Mouse (Mus musculus) ES-E14 (cell line): Measurements from ENCODE around the gene Dab2ip. TPM values are rescaled to one million over a fixed set of nuclear protein-coding genes. Genes with fewer than 3 reads are reported as not detected.

Source experiments
- DNase-seq: peaks from one replicate; pipeline ENCODE4 v3.0.0-alpha.2; 2013; ENCODE audit warnings: low read depth, low spot score
- H3K27ac ChIP-seq: 2 replicates; pipeline ENCODE4 v1.5.1; 2012; ENCODE audit warnings: low read depth, mild to moderate bottlenecking, low read length, moderate library complexity, mixed read lengths; ENCODE audit not compliant: poor library complexity, insufficient read depth, severe bottlenecking
- H3K36me3 ChIP-seq: 2 replicates; pipeline ENCODE4 v1.6.1; 2012; ENCODE audit warnings: mild to moderate bottlenecking, low read length, moderate library complexity, mixed read lengths; ENCODE audit not compliant: control insufficient read depth, poor library complexity, insufficient read depth, severe bottlenecking
- H3K4me1 ChIP-seq, 2 experiments: fragments of 150-350 bp in 1 of 2; sonication (generic) in 1 of 2; 2 replicates each; pipeline ENCODE4 v1.6.1; 2012; ENCODE audit warnings: low read length in 2 of 2, mild to moderate bottlenecking in 1 of 2, mixed read lengths in 1 of 2; ENCODE audit not compliant: control insufficient read depth in 2 of 2, insufficient read depth in 2 of 2, poor library complexity in 1 of 2
- H3K4me3 ChIP-seq, 2 experiments: fragments of 150-350 bp in 1 of 2; sonication (generic) in 1 of 2; 2 replicates each; pipeline ENCODE4 v1.5.1; 2012; ENCODE audit warnings: low read length in 2 of 2, low read depth in 1 of 2, mild to moderate bottlenecking in 1 of 2, mixed read lengths in 1 of 2; ENCODE audit not compliant: insufficient read depth in 1 of 2, poor library complexity in 1 of 2, severe bottlenecking in 1 of 2
- H3K9ac ChIP-seq: 2 replicates; pipeline ENCODE4 v1.6.1; 2012; ENCODE audit warnings: low read depth, mild to moderate bottlenecking, low read length, mixed read lengths; ENCODE audit not compliant: poor library complexity, insufficient read depth, severe bottlenecking
- H3K9me3 ChIP-seq: fragments of 150-350 bp; sonication (generic); 2 replicates; pipeline ENCODE4 v1.6.1; 2012; ENCODE audit warnings: low read depth, mild to moderate bottlenecking, low read length; ENCODE audit not compliant: control insufficient read depth, insufficient read depth
- CHD2 ChIP-seq: IDR thresholded peaks from 2 replicates; pipeline ENCODE4 v1.6.1; 2014; ENCODE audit warnings: mild to moderate bottlenecking, low read depth, low read length, inconsistent platforms
- HCFC1 ChIP-seq: IDR thresholded peaks from 2 replicates; pipeline ENCODE4 v1.6.1; 2012; ENCODE audit warnings: low read length, inconsistent platforms, borderline replicate concordance; ENCODE audit not compliant: insufficient read depth
- MAFK ChIP-seq: IDR thresholded peaks from 2 replicates; pipeline ENCODE4 v1.6.1; 2014; ENCODE audit warnings: mild to moderate bottlenecking, low read depth, low read length, inconsistent platforms; ENCODE audit not compliant: insufficient read depth
- ZC3H11A ChIP-seq: IDR thresholded peaks from 2 replicates; pipeline ENCODE4 v1.6.1; 2012; ENCODE audit warnings: low read depth, mild to moderate bottlenecking, inconsistent platforms, low read length, borderline replicate concordance
- ZNF384 ChIP-seq: IDR thresholded peaks from 2 replicates; pipeline ENCODE4 v1.6.1; 2012; ENCODE audit warnings: low read depth, low read length, inconsistent platforms
- in situ Hi-C, 2 experiments: fragments of 600-800 bp; cut with MboI; formaldehyde crosslinking; loops; one replicate each; pipeline ENCODE4 v1.15.1; 2025; ENCODE audit warnings: low sequenced_read_pairs in 2 of 2, inconsistent platforms in 1 of 2; ENCODE audit not compliant: unreplicated experiment in 2 of 2
- total RNA-seq: library from RNA; depleted of rRNA; stranded (reverse); fragments of 300-350 nt; gene quantifications from 2 replicates; pipeline ENCODE4 v1.2.3, GENCODE M21; 2012

Dab2ip gene
- total RNA-seq, 1 experiment: 46.9 TPM

GRCm38 (mm10) chr2:35688121-35688520 lies 130.1 kb downstream of the Dab2ip start:
- H3K4me1 ChIP-seq: peaks cover 4 to 28% of the 10 kb centered on the region in 2 experiments; a peak in 2 of 4 replicates
- no peak for DNase-seq
- H3K4me3 ChIP-seq: no peak overlapping the region
- no peak overlapping the region for H3K9ac ChIP-seq
- H3K36me3 ChIP-seq: peaks cover 4% of the 10 kb centered on the region; the same call in 1 of the 2 replicates
- in situ Hi-C loops: no loop called here
- TF ChIP-seq CHD2: no peak
- no peak for TF ChIP-seq ZC3H11A
- TF ChIP-seq MAFK: no peak
- TF ChIP-seq HCFC1: no peak
- no peak for TF ChIP-seq ZNF384
- no peak overlapping the region for H3K27ac ChIP-seq
- no peaks in the 10 kb centered on the region for H3K9me3 ChIP-seq

GRCm38 (mm10) chr2:35688581-35688980 lies 130.5 kb downstream of the Dab2ip start:
- H3K36me3 ChIP-seq: peaks cover 4% of the 10 kb centered on the region; the same call in 1 of the 2 replicates
- no peak for DNase-seq
- H3K4me1 ChIP-seq: peaks cover 2 to 26% of the 10 kb centered on the region in 2 experiments; a peak in 2 of 4 replicates
- H3K9me3 ChIP-seq: no peaks in the 10 kb centered on the region
- no peak for TF ChIP-seq CHD2
- TF ChIP-seq ZC3H11A: no peak
- no peak for TF ChIP-seq ZNF384
- TF ChIP-seq HCFC1: no peak
- no peak for TF ChIP-seq MAFK
- H3K4me3 ChIP-seq: no peak overlapping the region
- no peak overlapping the region for H3K9ac ChIP-seq
- no peak overlapping the region for H3K27ac ChIP-seq
- in situ Hi-C loops: no loop called here

- DNase-seq: no peak
- peaks cover 4% of the 10 kb centered on the region; the same call in 1 of the 2 replicates for H3K36me3 ChIP-seq
- no peak overlapping the region for H3K9ac ChIP-seq
- H3K4me1 ChIP-seq: peaks cover 2 to 26% of the 10 kb centered on the region in 2 experiments; a peak in 2 of 4 replicates
- H3K27ac ChIP-seq: no peak overlapping the region
- TF ChIP-seq MAFK: no peak
- no peak for TF ChIP-seq HCFC1
- TF ChIP-seq ZNF384: no peak
- no peak for TF ChIP-seq CHD2
- no peak for TF ChIP-seq ZC3H11A
- in situ Hi-C loops: no loop called here
- no peak overlapping the region for H3K4me3 ChIP-seq
- H3K9me3 ChIP-seq: no peaks in the 10 kb centered on the region
These were observed 131.8 kb downstream of the Dab2ip start for GRCm38 (mm10) chr2:35689881-35690280.

- no peaks in the 10 kb centered on the region; the same call in 1 of the 2 replicates for H3K36me3 ChIP-seq
- no peaks in the 10 kb centered on the region for H3K9me3 ChIP-seq
- peaks cover 9 to 33% of the 10 kb centered on the region in 2 experiments; a peak in 2 of 4 replicates for H3K4me1 ChIP-seq
- no peak overlapping the region for H3K4me3 ChIP-seq
- no peak overlapping the region for H3K9ac ChIP-seq
- TF ChIP-seq ZNF384: no peak
- no peak for TF ChIP-seq MAFK
- TF ChIP-seq CHD2: no peak
- no peak for TF ChIP-seq HCFC1
- no peak for TF ChIP-seq ZC3H11A
- peak; percentile 80 for DNase-seq
- peak overlapping the region; percentile 2; the same call in 1 of the 2 replicates for H3K27ac ChIP-seq
- in situ Hi-C loops: no loop called here
These were observed 133.4 kb downstream of the Dab2ip start for GRCm38 (mm10) chr2:35691257-35692049.
